Mouse (Mus musculus): Measurements from ENCODE around the gene Exoc7.

- no peak for TF ChIP-seq CTCF (IDR thresholded peaks at IDR 0.05; ENCODE audit: extremely low read depth, insufficient read depth, insufficient read length, insufficient replicate concordance)
- TF ChIP-seq POLR2A (IDR thresholded peaks at IDR 0.05; ENCODE audit: low read depth, low read length), result no peak
Observed at GRCm38 (mm10) chr11:116269560-116269959, 37.5 kb downstream of the Exoc7 start.
